Mouse (Mus musculus): ENCODE data around the gene Pacrg. TPM values are rescaled to one million over a fixed set of nuclear protein-coding genes. Genes with fewer than 3 reads are reported as not detected.

Gene Pacrg
- total and polyA plus RNA-seq, 2 experiments from 2014 or later, result 1.1 to 1.4 TPM

- H3K9ac ChIP-seq (replicated peaks; ENCODE audit: low read depth, low read length), result no peak overlapping the region
- 65% methylated on average over 1 of the region's 1 CpGs for WGBS
- no peaks in the 10 kb centered on the region for H3K4me1 ChIP-seq (ENCODE audit: control insufficient read depth, insufficient read depth)
- no peaks in the 10 kb centered on the region for H3K27me3 ChIP-seq (ENCODE audit: control insufficient read depth, insufficient read depth, low read length)
- DNase-seq (ENCODE audit: low spot score) (no peak), ATAC-seq (ENCODE audit: insufficient read depth, low read depth) (no peak)
- no peaks in the 10 kb centered on the region for H3K36me3 ChIP-seq (replicated peaks; ENCODE audit: control insufficient read depth, insufficient read depth, low read length)
- TF ChIP-seq EP300 (IDR thresholded peaks at IDR 0.05; ENCODE audit: low read depth) (no peak), CTCF (IDR thresholded peaks at IDR 0.05; ENCODE audit: low read depth) (no peak)
- no peaks in the 10 kb centered on the region for H3K9me3 ChIP-seq (replicated peaks; ENCODE audit: control insufficient read depth, low read length)
- no peak overlapping the region for H3K4me2 ChIP-seq (ENCODE audit: low read depth, low read length)
- no peak overlapping the region for H3K27ac ChIP-seq (ENCODE audit: low read depth)
- no peak overlapping the region for H3K4me3 ChIP-seq (ENCODE audit: low read depth, low read length)
Observed at GRCm38 (mm10) chr17:10434867-10435266, 405.2 kb downstream of the Pacrg start.

GRCm38 (mm10) chr17:10432525-10433180, 407.5 kb downstream of the Pacrg start:
- Histone ChIP-seq H3K9me3 (replicated peaks; ENCODE audit: control insufficient read depth, low read length) (no peaks in the 10 kb centered on the region), H3K27me3 (ENCODE audit: control insufficient read depth, insufficient read depth, low read length) (no peaks in the 10 kb centered on the region), H3K27ac (ENCODE audit: low read depth) (no peak overlapping the region), H3K4me1 (ENCODE audit: control insufficient read depth, insufficient read depth) (no peaks in the 10 kb centered on the region), H3K9ac (replicated peaks; ENCODE audit: low read depth, low read length) (no peak overlapping the region), H3K4me3 (ENCODE audit: low read depth, low read length) (no peak overlapping the region), H3K4me2 (ENCODE audit: low read depth, low read length) (no peak overlapping the region), H3K36me3 (replicated peaks; ENCODE audit: control insufficient read depth, insufficient read depth, low read length) (no peaks in the 10 kb centered on the region)
- DNase-seq (ENCODE audit: low spot score) (no peak), ATAC-seq (ENCODE audit: insufficient read depth, low read depth) (no peak)
- TF ChIP-seq CTCF (IDR thresholded peaks at IDR 0.05; ENCODE audit: low read depth) (no peak), EP300 (IDR thresholded peaks at IDR 0.05; ENCODE audit: low read depth) (no peak)
- WGBS, result 91% methylated on average over 7 of the region's 7 CpGs

- no peak overlapping the region for H3K4me2 ChIP-seq (ENCODE audit: low read depth, low read length)
- H3K9ac ChIP-seq (replicated peaks; ENCODE audit: low read depth, low read length), result no peak overlapping the region
- no peaks in the 10 kb centered on the region for H3K4me1 ChIP-seq (ENCODE audit: control insufficient read depth, insufficient read depth)
- no peak overlapping the region for H3K4me3 ChIP-seq (ENCODE audit: low read depth, low read length)
- no peaks in the 10 kb centered on the region for H3K27me3 ChIP-seq (ENCODE audit: control insufficient read depth, insufficient read depth, low read length)
- no peak overlapping the region for H3K27ac ChIP-seq (ENCODE audit: low read depth)
- TF ChIP-seq CTCF (IDR thresholded peaks at IDR 0.05; ENCODE audit: low read depth), result no peak
- TF ChIP-seq EP300 (IDR thresholded peaks at IDR 0.05; ENCODE audit: low read depth), result no peak
- ATAC-seq (ENCODE audit: insufficient read depth, low read depth) (no peak), DNase-seq (ENCODE audit: low spot score) (no peak)
- WGBS, result 79% methylated on average over 6 of the region's 6 CpGs
- no peaks in the 10 kb centered on the region for H3K9me3 ChIP-seq (replicated peaks; ENCODE audit: control insufficient read depth, low read length)
- H3K36me3 ChIP-seq (replicated peaks; ENCODE audit: control insufficient read depth, insufficient read depth, low read length), result no peaks in the 10 kb centered on the region
Observed at GRCm38 (mm10) chr17:10431849-10432524, 408.1 kb downstream of the Pacrg start.

- Histone ChIP-seq H3K36me3 (replicated peaks; ENCODE audit: control insufficient read depth, insufficient read depth, low read length) (no peaks in the 10 kb centered on the region), H3K27me3 (ENCODE audit: control insufficient read depth, insufficient read depth, low read length) (no peaks in the 10 kb centered on the region), H3K9ac (replicated peaks; ENCODE audit: low read depth, low read length) (no peak overlapping the region), H3K4me3 (ENCODE audit: low read depth, low read length) (no peak overlapping the region), H3K4me1 (ENCODE audit: control insufficient read depth, insufficient read depth) (no peaks in the 10 kb centered on the region), H3K27ac (ENCODE audit: low read depth) (no peak overlapping the region), H3K4me2 (ENCODE audit: low read depth, low read length) (no peak overlapping the region), H3K9me3 (replicated peaks; ENCODE audit: control insufficient read depth, low read length) (no peaks in the 10 kb centered on the region)
- TF ChIP-seq EP300 (IDR thresholded peaks at IDR 0.05; ENCODE audit: low read depth), result no peak
- TF ChIP-seq CTCF (IDR thresholded peaks at IDR 0.05; ENCODE audit: low read depth), result no peak
- ATAC-seq (ENCODE audit: insufficient read depth, low read depth) (no peak), DNase-seq (ENCODE audit: low spot score) (no peak)
- 67% methylated on average over 4 of the region's 4 CpGs for WGBS
Observed at GRCm38 (mm10) chr17:10430831-10431230, 409.3 kb downstream of the Pacrg start.

GRCm38 (mm10) chr17:10429406-10429805, 410.7 kb downstream of the Pacrg start:
- WGBS, result 87% methylated on average over 11 of the region's 11 CpGs
- TF ChIP-seq EP300 (IDR thresholded peaks at IDR 0.05; ENCODE audit: low read depth) (no peak), CTCF (IDR thresholded peaks at IDR 0.05; ENCODE audit: low read depth) (no peak)
- H3K27ac ChIP-seq (ENCODE audit: low read depth), result no peak overlapping the region

More at GRCm38 (mm10) chr17:10429406-10429805, 410.7 kb downstream of the Pacrg start:
- ATAC-seq (ENCODE audit: insufficient read depth, low read depth) (no peak), DNase-seq (ENCODE audit: low spot score) (no peak)
- Histone ChIP-seq H3K4me3 (ENCODE audit: low read depth, low read length) (no peak overlapping the region), H3K27me3 (ENCODE audit: control insufficient read depth, insufficient read depth, low read length) (no peaks in the 10 kb centered on the region), H3K4me2 (ENCODE audit: low read depth, low read length) (no peak overlapping the region), H3K9me3 (replicated peaks; ENCODE audit: control insufficient read depth, low read length) (no peaks in the 10 kb centered on the region), H3K36me3 (replicated peaks; ENCODE audit: control insufficient read depth, insufficient read depth, low read length) (no peaks in the 10 kb centered on the region), H3K4me1 (ENCODE audit: control insufficient read depth, insufficient read depth) (no peaks in the 10 kb centered on the region), H3K9ac (replicated peaks; ENCODE audit: low read depth, low read length) (no peak overlapping the region)
